Mouse (Mus musculus) ES-E14 (cell line): ENCODE measurements at regions not wholly inside any gene's neighbourhood (a gene's known extent, or its start where the extent isn't known, plus 50 kb on each side); places are given as distances from the start of the nearest gene placed in this dataset.

Experiments used
- CHD2 ChIP-seq: IDR thresholded peaks from 2 replicates; pipeline ENCODE4 v1.6.1; 2014; ENCODE audit warnings: mild to moderate bottlenecking, low read depth, low read length, inconsistent platforms
- MAFK ChIP-seq: IDR thresholded peaks from 2 replicates; pipeline ENCODE4 v1.6.1; 2014; ENCODE audit warnings: mild to moderate bottlenecking, low read depth, low read length, inconsistent platforms; ENCODE audit not compliant: insufficient read depth
- ZNF384 ChIP-seq: IDR thresholded peaks from 2 replicates; pipeline ENCODE4 v1.6.1; 2012; ENCODE audit warnings: low read depth, low read length, inconsistent platforms

GRCm38 (mm10) chr2:9184243-9184642 lies 696.8 kb upstream of the 4930412O13Rik start:
- TF ChIP-seq CHD2 (no peak), ZNF384 (no peak), MAFK (no peak)
